Mouse (Mus musculus): Measurements from ENCODE around the gene Atxn1l. TPM values are rescaled to one million over a fixed set of nuclear protein-coding genes. Genes with fewer than 3 reads are reported as not detected.
"Not testable (repeated sequence)": the region's sequence is repeated elsewhere in the genome, so short reads cannot be mapped to it uniquely, and the experiment has no call there.

Atxn1l gene
- 13.3 and 14.1 TPM in 2 replicates for total RNA-seq (2017)

GRCm38 (mm10) chr8:109737237-109738048, at the start of gene Atxn1l:
Gene Atxn1l (minus strand): TSS chr8:109737739.
- peak; percentile 85 to 88 for ATAC-seq (replicated peaks in 1 of 2; ENCODE audit: insufficient read depth in 1 of 2, low FRiP score in 2 of 2, low TSS enrichment in 1 of 2, low read depth in 1 of 2, poor library complexity in 2 of 2, severe bottlenecking in 2 of 2)

DNA sequence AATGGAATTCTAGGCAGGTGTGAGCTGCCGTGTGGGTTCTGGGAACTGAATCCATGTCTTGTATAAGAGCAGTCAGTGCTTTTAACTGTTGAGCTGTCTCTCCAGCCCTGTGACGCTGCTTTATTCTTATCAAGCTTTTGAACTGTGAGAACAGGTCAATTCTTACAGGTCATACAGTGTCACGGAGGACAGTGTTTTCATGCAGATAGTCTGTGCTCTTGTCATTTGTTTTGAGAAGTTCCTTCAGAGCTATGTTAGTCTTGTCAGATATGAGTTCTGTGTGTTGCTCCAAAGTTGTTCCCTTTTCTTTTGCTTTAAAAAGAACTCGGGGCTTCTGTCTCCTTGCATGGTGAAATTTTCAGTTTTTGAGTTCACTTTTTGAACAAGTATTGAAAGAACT, 43.0 kb upstream of the Atxn1l start:
- no peak for ATAC-seq (replicated peaks in 1 of 2; ENCODE audit: insufficient read depth in 1 of 2, low FRiP score in 2 of 2, low TSS enrichment in 1 of 2, low read depth in 1 of 2, poor library complexity in 2 of 2, severe bottlenecking in 2 of 2)

- no peak for ATAC-seq (replicated peaks in 1 of 2; ENCODE audit: insufficient read depth in 1 of 2, low FRiP score in 2 of 2, low TSS enrichment in 1 of 2, low read depth in 1 of 2, poor library complexity in 2 of 2, severe bottlenecking in 2 of 2)
Observed at GRCm38 (mm10) chr8:109779431-109780228, 42.1 kb upstream of the Atxn1l start.

- peak; percentile 2 to 7; a peak in 2 of 4 replicates for ATAC-seq (replicated peaks in 1 of 2; ENCODE audit: insufficient read depth in 1 of 2, low FRiP score in 2 of 2, low TSS enrichment in 1 of 2, low read depth in 1 of 2, poor library complexity in 2 of 2, severe bottlenecking in 2 of 2)
Observed at GRCm38 (mm10) chr8:109778993-109779421, 41.5 kb upstream of the Atxn1l start.

- peak; percentile 97 to 99 for ATAC-seq (replicated peaks in 1 of 2; ENCODE audit: insufficient read depth in 1 of 2, low FRiP score in 2 of 2, low TSS enrichment in 1 of 2, low read depth in 1 of 2, poor library complexity in 2 of 2, severe bottlenecking in 2 of 2)
Observed at GRCm38 (mm10) chr8:109778280-109778977, 40.9 kb upstream of the Atxn1l start, which contains the start of gene Ap1g1. Gene Ap1g1 (plus strand): TSS chr8:109778554.

DNA sequence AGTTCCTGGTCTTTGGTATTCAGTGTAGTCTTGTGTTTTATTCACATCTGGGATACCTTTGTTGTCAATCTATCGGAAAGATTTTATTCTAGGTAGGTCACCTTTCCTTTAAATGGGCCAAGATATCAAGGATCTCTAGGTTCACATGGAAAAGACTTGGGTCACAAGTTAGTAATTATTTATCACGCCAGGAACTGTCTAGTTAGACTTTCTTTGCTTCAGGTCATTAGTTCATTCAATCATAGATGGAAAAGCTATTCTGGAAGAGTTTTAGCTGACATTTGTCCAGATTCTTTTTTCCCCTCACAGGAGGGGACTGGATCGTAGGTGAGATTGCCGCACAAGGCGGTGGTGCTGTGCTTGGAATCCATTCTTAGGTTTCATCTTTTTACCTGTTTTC, 40.3 kb upstream of the Atxn1l start:
- ATAC-seq (replicated peaks in 1 of 2; ENCODE audit: insufficient read depth in 1 of 2, low FRiP score in 2 of 2, low TSS enrichment in 1 of 2, low read depth in 1 of 2, poor library complexity in 2 of 2, severe bottlenecking in 2 of 2): no peak

DNA sequence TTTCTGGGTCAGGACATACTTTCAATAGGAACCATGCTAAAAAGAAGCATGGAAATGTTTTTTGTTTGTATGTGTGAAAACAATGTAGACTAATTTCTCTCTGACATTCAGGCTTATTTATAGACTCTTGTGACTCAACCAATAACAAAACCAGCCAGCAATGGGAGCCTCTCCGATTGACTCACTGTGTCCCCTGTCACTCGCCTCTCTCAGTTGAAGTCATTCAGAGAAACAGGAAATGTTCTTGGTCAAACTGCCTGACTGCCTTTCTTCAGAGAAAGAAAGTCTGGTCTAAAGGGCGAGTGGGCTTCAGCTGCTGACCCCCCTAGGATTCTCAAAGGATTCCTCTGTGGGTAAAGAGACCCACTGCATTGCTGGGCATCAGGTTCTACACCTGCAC, 35.6 kb upstream of the Atxn1l start:
- no peak for ATAC-seq (replicated peaks in 1 of 2; ENCODE audit: insufficient read depth in 1 of 2, low FRiP score in 2 of 2, low TSS enrichment in 1 of 2, low read depth in 1 of 2, poor library complexity in 2 of 2, severe bottlenecking in 2 of 2)

- ATAC-seq (replicated peaks in 1 of 2; ENCODE audit: insufficient read depth in 1 of 2, low FRiP score in 2 of 2, low TSS enrichment in 1 of 2, low read depth in 1 of 2, poor library complexity in 2 of 2, severe bottlenecking in 2 of 2): no peak
Observed at GRCm38 (mm10) chr8:109766081-109766480, 28.5 kb upstream of the Atxn1l start.

GRCm38 (mm10) chr8:109764031-109764430, 26.5 kb upstream of the Atxn1l start:
- ATAC-seq (replicated peaks in 1 of 2; ENCODE audit: insufficient read depth in 1 of 2, low FRiP score in 2 of 2, low TSS enrichment in 1 of 2, low read depth in 1 of 2, poor library complexity in 2 of 2, severe bottlenecking in 2 of 2): no peak

DNA sequence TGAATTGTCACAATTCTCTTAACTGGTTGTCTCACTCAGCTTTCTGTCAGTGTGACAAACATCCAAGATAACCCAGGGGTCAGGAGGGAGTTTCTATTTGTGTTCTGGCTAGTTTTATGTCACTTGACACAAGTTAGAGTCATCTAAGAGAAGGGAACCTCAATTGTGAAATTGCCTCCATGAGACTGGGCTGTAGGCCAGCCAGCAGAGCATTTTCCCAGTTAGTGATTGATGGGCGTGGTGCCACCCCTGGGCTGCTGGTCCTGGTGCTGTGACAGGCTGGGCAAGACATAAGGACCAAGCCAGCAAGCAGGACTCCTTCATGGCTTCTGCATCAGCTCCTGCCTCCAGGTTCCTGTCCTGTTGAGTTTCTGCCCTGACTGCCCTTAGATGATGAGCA, 22.7 kb upstream of the Atxn1l start:
- ATAC-seq (replicated peaks in 1 of 2; ENCODE audit: insufficient read depth in 1 of 2, low FRiP score in 2 of 2, low TSS enrichment in 1 of 2, low read depth in 1 of 2, poor library complexity in 2 of 2, severe bottlenecking in 2 of 2): no peak

DNA sequence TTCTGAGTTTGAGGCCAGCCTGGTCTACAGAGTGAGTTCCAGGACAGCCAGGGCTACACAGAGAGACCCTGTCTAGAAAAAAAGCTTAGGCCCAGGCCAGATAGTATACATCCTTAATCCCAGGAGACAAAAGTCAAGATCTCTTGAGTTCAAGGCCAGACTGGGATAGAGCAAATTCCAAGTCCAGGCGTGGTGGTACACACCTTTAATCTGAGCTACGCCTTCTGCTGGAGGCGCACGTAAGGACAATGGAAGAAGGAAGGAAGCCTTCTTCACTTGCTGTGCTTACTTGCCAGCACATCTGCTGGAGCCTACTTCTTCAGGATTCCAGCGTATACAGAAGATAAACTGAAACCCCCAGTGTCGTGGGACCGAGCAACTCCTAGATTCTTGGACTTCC, 21.9 kb upstream of the Atxn1l start:
- no peak for ATAC-seq (replicated peaks in 1 of 2; ENCODE audit: insufficient read depth in 1 of 2, low FRiP score in 2 of 2, low TSS enrichment in 1 of 2, low read depth in 1 of 2, poor library complexity in 2 of 2, severe bottlenecking in 2 of 2)

DNA sequence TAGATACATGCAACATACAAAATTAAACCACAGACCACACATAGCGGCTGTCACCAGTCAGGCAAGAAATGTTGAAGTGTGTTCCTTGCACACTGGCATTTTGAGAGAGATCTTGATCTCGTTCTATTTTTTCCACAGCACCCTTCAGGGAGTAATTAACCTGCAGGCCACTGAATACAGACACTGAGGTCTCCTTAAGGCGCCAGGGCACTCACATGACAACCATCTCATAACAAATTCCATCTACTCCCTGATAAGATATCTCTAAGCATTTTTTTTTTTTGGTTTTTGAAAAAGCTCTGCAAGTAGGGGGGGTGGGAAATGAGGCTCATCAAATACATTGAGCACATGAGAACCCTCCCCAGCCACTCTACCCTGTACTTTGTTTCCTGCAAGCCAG, 19.3 kb upstream of the Atxn1l start:
- no peak for ATAC-seq (replicated peaks in 1 of 2; ENCODE audit: insufficient read depth in 1 of 2, low FRiP score in 2 of 2, low TSS enrichment in 1 of 2, low read depth in 1 of 2, poor library complexity in 2 of 2, severe bottlenecking in 2 of 2)

- ATAC-seq (replicated peaks in 1 of 2; ENCODE audit: insufficient read depth in 1 of 2, low FRiP score in 2 of 2, low TSS enrichment in 1 of 2, low read depth in 1 of 2, poor library complexity in 2 of 2, severe bottlenecking in 2 of 2): not testable (repeated sequence)
Observed at GRCm38 (mm10) chr8:109755554-109755953, 18.0 kb upstream of the Atxn1l start.

- ATAC-seq (replicated peaks in 1 of 2; ENCODE audit: insufficient read depth in 1 of 2, low FRiP score in 2 of 2, low TSS enrichment in 1 of 2, low read depth in 1 of 2, poor library complexity in 2 of 2, severe bottlenecking in 2 of 2): no peak
Observed at GRCm38 (mm10) chr8:109754696-109755095, 17.2 kb upstream of the Atxn1l start.

GRCm38 (mm10) chr8:109751731-109752485, 14.4 kb upstream of the Atxn1l start:
- ATAC-seq (replicated peaks in 1 of 2; ENCODE audit: insufficient read depth in 1 of 2, low FRiP score in 2 of 2, low TSS enrichment in 1 of 2, low read depth in 1 of 2, poor library complexity in 2 of 2, severe bottlenecking in 2 of 2): no peak

DNA sequence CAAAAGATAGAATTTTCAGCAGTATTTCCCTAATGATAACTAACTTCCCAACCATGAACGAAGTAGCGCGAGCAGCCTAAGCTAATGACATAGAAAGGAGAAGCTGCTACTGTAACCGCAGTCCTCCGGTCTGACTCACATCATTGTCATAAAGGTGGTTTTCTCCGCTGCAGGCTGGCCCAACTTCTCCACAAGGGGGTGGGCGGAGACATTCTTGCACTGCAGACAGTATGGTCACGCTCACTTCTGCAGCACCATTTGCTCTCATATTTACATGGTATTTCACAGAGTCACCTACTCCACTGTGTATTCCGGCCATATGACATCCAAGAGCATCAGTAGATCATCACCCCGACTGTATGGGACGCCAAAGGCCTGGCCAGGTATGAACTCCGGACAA, 13.2 kb upstream of the Atxn1l start:
- peak; percentile 99 for ATAC-seq (replicated peaks in 1 of 2; ENCODE audit: insufficient read depth in 1 of 2, low FRiP score in 2 of 2, low TSS enrichment in 1 of 2, low read depth in 1 of 2, poor library complexity in 2 of 2, severe bottlenecking in 2 of 2)

DNA sequence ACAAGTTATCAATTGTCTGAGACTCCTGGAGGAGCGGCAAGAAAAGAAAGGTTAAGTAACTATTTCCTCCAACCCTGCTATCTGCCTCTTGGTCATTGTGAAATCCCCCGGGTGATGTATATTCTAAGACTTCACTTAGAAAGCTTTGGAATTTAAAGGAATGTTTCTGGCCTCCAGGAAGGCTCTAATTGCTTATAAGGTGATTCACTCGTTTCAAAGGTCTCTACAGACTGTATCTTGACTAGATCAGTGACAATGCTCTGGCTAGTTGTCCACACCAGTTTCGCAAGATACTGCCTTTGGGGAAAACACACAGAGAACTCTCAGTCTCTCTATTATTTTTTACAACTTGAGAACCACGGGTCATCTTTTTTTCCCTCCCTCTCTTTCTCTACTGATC, 12.7 kb upstream of the Atxn1l start:
- ATAC-seq (replicated peaks in 1 of 2; ENCODE audit: insufficient read depth in 1 of 2, low FRiP score in 2 of 2, low TSS enrichment in 1 of 2, low read depth in 1 of 2, poor library complexity in 2 of 2, severe bottlenecking in 2 of 2): peak; percentile 28 to 44; a peak in 2 of 4 replicates
